Comparison of ENCODE assay signal across 8 mouse cellular contexts in the genomic region with DNA sequence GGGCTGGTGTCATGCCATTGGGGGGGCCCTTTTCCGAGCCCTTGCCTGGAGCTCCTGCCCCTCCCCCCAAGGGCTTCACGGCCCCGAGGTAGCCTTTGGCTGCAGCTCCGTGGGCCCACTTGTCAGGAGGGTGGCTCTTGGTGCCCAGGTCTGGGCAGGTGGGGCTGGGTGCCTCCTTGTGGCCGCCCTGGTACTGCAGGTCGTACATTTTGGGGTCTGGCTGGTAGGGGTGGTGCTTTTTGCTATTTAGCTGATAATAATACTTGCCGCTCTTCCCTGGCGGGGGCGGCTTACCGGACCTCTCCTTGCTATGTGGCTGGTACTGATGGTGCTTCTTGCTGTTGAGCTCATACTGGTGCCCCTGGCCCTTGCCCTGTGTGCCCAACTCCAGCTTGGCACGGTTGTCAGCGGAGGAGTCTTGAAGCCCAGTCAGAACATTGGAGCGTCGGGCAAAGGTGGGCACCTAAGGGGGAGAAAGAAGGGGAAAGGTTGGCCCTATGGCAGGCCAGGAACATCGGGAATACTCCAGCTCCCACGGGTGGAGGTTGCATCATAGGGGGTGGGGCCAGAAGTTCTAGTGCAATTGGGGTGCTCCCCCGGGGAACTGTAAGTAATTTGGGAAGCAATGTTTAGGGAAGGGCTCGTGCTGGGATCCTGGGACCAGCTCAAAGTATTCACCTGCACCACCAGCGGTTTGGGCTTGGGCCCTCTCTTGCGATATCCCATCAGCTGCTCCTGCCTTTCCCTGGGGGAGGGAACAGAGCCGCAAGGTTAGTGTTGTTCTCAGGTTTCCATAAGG. TPM values are rescaled to one million over a fixed set of nuclear protein-coding genes. Genes with fewer than 3 reads are reported as not detected.
DNase-seq lines count a peak whose midpoint lies in the region; ATAC-seq and TF ChIP-seq lines count a peak whose summit lies in the region.

No protein-coding gene starts in this region.

- peak overlapping the region; percentile 98 for H3K4me2 ChIP-seq in hindbrain, embryonic 14.5 days (replicated peaks)
- H3K4me2 ChIP-seq in lung, embryonic 16.5 days (ENCODE audit: low read depth, low read length), result no peak overlapping the region

- no peak for ATAC-seq in hindbrain, embryonic 14.5 days (ENCODE audit: low FRiP score)
- ATAC-seq in lung, embryonic 16.5 days (ENCODE audit: low read depth), result no peak
- ATAC-seq in erythroid progenitor cell, adult 5-6 weeks (replicated peaks; ENCODE audit: low FRiP score, poor library complexity, severe bottlenecking), result no peak

- peaks cover 66% of the 10 kb centered on the region for H3K4me1 ChIP-seq in hindbrain, embryonic 14.5 days (replicated peaks; ENCODE audit: control insufficient read depth, insufficient read depth, low read length)
- H3K4me1 ChIP-seq in lung, embryonic 16.5 days (replicated peaks; ENCODE audit: control insufficient read depth, insufficient read depth, low read length), result peaks cover 74% of the 10 kb centered on the region

- H3K9me3 ChIP-seq in hindbrain, embryonic 14.5 days (ENCODE audit: control insufficient read depth, low read length), result no peaks in the 10 kb centered on the region
- no peaks in the 10 kb centered on the region for H3K9me3 ChIP-seq in lung, embryonic 16.5 days (ENCODE audit: control insufficient read depth, low read length)

- H3K27ac ChIP-seq in layer of hippocampus, adult 2 months, result no peak overlapping the region
- no peak overlapping the region for H3K27ac ChIP-seq in hindbrain, embryonic 14.5 days
- H3K27ac ChIP-seq in lung, embryonic 16.5 days (ENCODE audit: low read length), result no peak overlapping the region

- peak; percentile 80 for TF ChIP-seq CTCF in layer of hippocampus, adult 2 months (conservative IDR thresholded peaks at IDR 0.05)

- 23% methylated on average over 21 of the region's 21 CpGs for WGBS in hindbrain, embryonic 14.5 days
- 54% methylated on average over 21 of the region's 21 CpGs for WGBS in lung, embryonic 16.5 days

- H3K9ac ChIP-seq in hindbrain, embryonic 14.5 days, result 0 out of 2 replicates have a peak overlapping the region, but pooled peaks have one; percentile 38
- H3K9ac ChIP-seq in lung, embryonic 16.5 days (ENCODE audit: low read length), result 0 out of 2 replicates have a peak overlapping the region, but pooled peaks have one; percentile 6

- no peak overlapping the region; the same call in 1 of the 2 replicates for H3K4me3 ChIP-seq in layer of hippocampus, adult 2 months
- peak overlapping the region; percentile 86 for H3K4me3 ChIP-seq in hindbrain, embryonic 14.5 days (replicated peaks; ENCODE audit: low read length)
- no peak overlapping the region for H3K4me3 ChIP-seq in lung, embryonic 16.5 days (ENCODE audit: low read length)

- H3K36me3 ChIP-seq in hindbrain, embryonic 14.5 days (replicated peaks; ENCODE audit: control insufficient read depth, insufficient read depth), result peaks cover 29% of the 10 kb centered on the region
- H3K36me3 ChIP-seq in lung, embryonic 16.5 days (ENCODE audit: control insufficient read depth, insufficient read depth, low read length), result peaks cover 24% of the 10 kb centered on the region

- peaks cover 33% of the 10 kb centered on the region for H3K27me3 ChIP-seq in hindbrain, embryonic 14.5 days (ENCODE audit: control insufficient read depth, insufficient read depth, low read length)
- peaks cover under 1% of the 10 kb centered on the region; the same call in 1 of the 2 replicates for H3K27me3 ChIP-seq in lung, embryonic 16.5 days (ENCODE audit: control insufficient read depth, insufficient read depth, low read depth, low read length)

- no peak for DNase-seq in layer of hippocampus, adult 2 months (ENCODE audit: low spot score in 2 of 2)
- no peak for DNase-seq in layer of hippocampus, adult 8-10 months (ENCODE audit: low spot score in 2 of 2)
- peak; percentile 40 for DNase-seq in Muller cell, postnatal 12 days (ENCODE audit: inconsistent ontology term)
- DNase-seq in cerebellum, postnatal 4 days (ENCODE audit: low spot score in 2 of 2), result peak; percentile 50 to 67
- DNase-seq in hindbrain, embryonic 14.5 days (ENCODE audit: low spot score), result no peak
- DNase-seq in right cerebral cortex, postnatal 4 days, result peak; percentile 57

RNA-seq across cellular contexts. Expression of gene Cbx4, which starts 4.0 kb away (rescaled TPM):
- total RNA-seq in layer of hippocampus, adult 2 months (2021), result 10 to 100 TPM; 53.7 to 60.4 TPM
- total RNA-seq in layer of hippocampus, adult 8-10 months (2022), result 10 to 100 TPM; 40.7 to 47.2 (median 44.0) TPM
- 16.8 and 20.2 TPM in 2 replicates for polyA plus RNA-seq in hindbrain, embryonic 14.5 days (2014; fragmentation: Nextera tagmentation; extraction: Ambion mirVana)
- polyA plus RNA-seq in lung, embryonic 16.5 days (2015; fragmentation: Nextera tagmentation; extraction: Ambion mirVana), result 13.3 and 14.0 TPM in 2 replicates
- 5.4 and 13.4 TPM in 2 replicates for total RNA-seq in erythroid progenitor cell, adult 5-6 weeks (2015; ENCODE audit: low replicate concordance)
- total RNA-seq in erythroid progenitor cell, adult 5-6 weeks (2017; ENCODE audit: low replicate concordance), result 2.7 and 4.4 TPM in 2 replicates

RNA-seq across cellular contexts. Expression of gene Cbx8, which starts 41.3 kb away (rescaled TPM):
- total RNA-seq in layer of hippocampus, adult 2 months (2021), result 10 to 100 TPM; 10.2 to 11.3 TPM
- 10 to 100 TPM in 2 of 4 experiments, 1 to 10 TPM in 2; 6.9 to 11.9 (median 9.6) TPM for total RNA-seq in layer of hippocampus, adult 8-10 months (2022)
- 8.5 and 9.8 TPM in 2 replicates for polyA plus RNA-seq in hindbrain, embryonic 14.5 days (2014; fragmentation: Nextera tagmentation; extraction: Ambion mirVana)
- polyA plus RNA-seq in lung, embryonic 16.5 days (2015; fragmentation: Nextera tagmentation; extraction: Ambion mirVana), result 7.7 and 7.9 TPM in 2 replicates
- 1.3 TPM in 1 of 2 replicates, not detected in the other for total RNA-seq in erythroid progenitor cell, adult 5-6 weeks (2015; ENCODE audit: low replicate concordance)
- total RNA-seq in erythroid progenitor cell, adult 5-6 weeks (2017; ENCODE audit: low replicate concordance), result 1.0 and 3.3 TPM in 2 replicates

RNA-seq across cellular contexts. Expression of gene Cbx2, which starts 59.3 kb away (rescaled TPM):
- 1 to 10 TPM; 2.9 to 3.1 TPM for total RNA-seq in layer of hippocampus, adult 2 months (2021)
- total RNA-seq in layer of hippocampus, adult 8-10 months (2022), result 1 to 10 TPM; 1.7 to 3.9 (median 2.4) TPM
- 10.7 and 13.7 TPM in 2 replicates for polyA plus RNA-seq in hindbrain, embryonic 14.5 days (2014; fragmentation: Nextera tagmentation; extraction: Ambion mirVana)
- polyA plus RNA-seq in lung, embryonic 16.5 days (2015; fragmentation: Nextera tagmentation; extraction: Ambion mirVana), result 27.4 and 30.5 TPM in 2 replicates
- not detected in 2 replicates for total RNA-seq in erythroid progenitor cell, adult 5-6 weeks (2015; ENCODE audit: low replicate concordance)
- 0.51 TPM in 1 of 2 replicates, not detected in the other for total RNA-seq in erythroid progenitor cell, adult 5-6 weeks (2017; ENCODE audit: low replicate concordance)

Comparison
In these comparisons a context has a peak if more than half of its experiments do, and no peak if none do; other contexts are left out.
1. DNase-seq: peak in Muller cell, postnatal 12 days (single experiment), cerebellum, postnatal 4 days (2 of 2) and right cerebral cortex, postnatal 4 days (single experiment); none in layer of hippocampus, adult 2 months (0 of 2), layer of hippocampus, adult 8-10 months (0 of 2) and hindbrain, embryonic 14.5 days (single experiment).